ENCODE assay signal across 8 mouse cellular contexts in genomic region chr6:57702743-57703499, GRCm38 (mm10). TPM values are rescaled to one million over a fixed set of nuclear protein-coding genes. Genes with fewer than 3 reads are reported as not detected.
DNase-seq lines count a peak whose midpoint lies in the region; ATAC-seq lines count a peak whose summit lies in the region.

No protein-coding gene starts in this region.

- no peaks in the 10 kb centered on the region for H3K9me3 ChIP-seq in hindbrain, embryonic 16.5 days (ENCODE audit: control insufficient read depth, low read length)

- H3K4me3 ChIP-seq in hindbrain, embryonic 16.5 days (ENCODE audit: low read length): peak overlapping the region; percentile 77
- H3K4me3 ChIP-seq in macrophage (ENCODE audit: inconsistent target): peak overlapping the region; percentile 63

- ATAC-seq in hindbrain, embryonic 16.5 days: peak; percentile 99

- H3K9ac ChIP-seq in hindbrain, embryonic 16.5 days (ENCODE audit: low read depth, low read length): peak overlapping the region; percentile 92

- H3K4me1 ChIP-seq in hindbrain, embryonic 16.5 days (ENCODE audit: control insufficient read depth, insufficient read depth, low read depth, low read length): peaks cover 16% of the 10 kb centered on the region

- H3K27me3 ChIP-seq in hindbrain, embryonic 16.5 days (replicated peaks; ENCODE audit: control insufficient read depth, insufficient read depth, low read length): no peaks in the 10 kb centered on the region

- H3K36me3 ChIP-seq in hindbrain, embryonic 16.5 days (ENCODE audit: control insufficient read depth, insufficient read depth, low read length): no peaks in the 10 kb centered on the region
- no peaks in the 10 kb centered on the region for H3K36me3 ChIP-seq in macrophage (ENCODE audit: inconsistent target)

- H3K79me2 ChIP-seq in macrophage (ENCODE audit: inconsistent target): peaks cover 36% of the 10 kb centered on the region

- peak overlapping the region; percentile 75 for H3K4me2 ChIP-seq in hindbrain, embryonic 16.5 days (ENCODE audit: low read length)

- WGBS in hindbrain, embryonic 16.5 days: 0% methylated on average over 59 of the region's 59 CpGs
- WGBS in macrophage (ENCODE audit: missing documents): under 1% methylated on average over 59 of the region's 59 CpGs

- H3K27ac ChIP-seq in hindbrain, embryonic 16.5 days (ENCODE audit: low read depth, low read length): peak overlapping the region; percentile 98
- peak overlapping the region; percentile 92 for H3K27ac ChIP-seq in macrophage

- peak; percentile 84 for DNase-seq in WW6 (ENCODE audit: low read depth, low spot score)
- peak; percentile 85 to 94 for DNase-seq in cerebellum, postnatal 4 days (ENCODE audit: low spot score in 2 of 2)
- peak; percentile 95 for DNase-seq in gastrocnemius, adult 18-20 months (ENCODE audit: low spot score)
- DNase-seq in left cerebral cortex, adult 18-20 months (ENCODE audit: low spot score in 2 of 2): peak; percentile 96 to 97
- DNase-seq in right cerebral cortex, adult 18-20 months: peak; percentile 97
- peak; percentile 81 for DNase-seq in urinary bladder, postnatal 10 days (ENCODE audit: low spot score)

RNA-seq across cellular contexts. Expression of gene Lancl2, which starts 0.6 kb away (rescaled TPM):
- total RNA-seq in gastrocnemius, adult 18-20 months (2021): 10 to 100 TPM in 1 of 2 experiments, 1 to 10 TPM in 1; 9.9 to 10.6 TPM
- polyA plus RNA-seq in hindbrain, embryonic 16.5 days (2015; fragmentation: Nextera tagmentation; extraction: Ambion mirVana): 84.3 and 88.9 TPM in 2 replicates
- 100 to 1,000 TPM; 104 to 111 TPM for total RNA-seq in left cerebral cortex, adult 18-20 months (2021)
- 10 to 100 TPM in 13 of 26 experiments, 1 to 10 TPM in 13; 4.2 to 46.4 (median 9.7) TPM for total RNA-seq in macrophage (2018; cell fraction: chromatin; rRNA removed)
- total RNA-seq in macrophage (2018; cell fraction: cytosol; rRNA removed): 10 to 100 TPM in 25 of 26 experiments, 1 to 10 TPM in 1; 9.8 to 60.3 (median 21.2) TPM
- total RNA-seq in macrophage (2018; cell fraction: nucleus; rRNA removed): 10 to 100 TPM in 14 of 26 experiments, 1 to 10 TPM in 12; 5.6 to 41.3 (median 11.3) TPM
- 14.3 to 18.0 TPM (median 15.4 TPM) in 3 replicates for polyA plus RNA-seq in macrophage (2018)

RNA-seq across cellular contexts. Expression of gene Pyurf, which starts 11.0 kb away (rescaled TPM):
- 10 to 100 TPM; 11.3 to 11.6 TPM for total RNA-seq in gastrocnemius, adult 18-20 months (2021)
- 17.5 and 18.8 TPM in 2 replicates for polyA plus RNA-seq in hindbrain, embryonic 16.5 days (2015; fragmentation: Nextera tagmentation; extraction: Ambion mirVana)
- total RNA-seq in left cerebral cortex, adult 18-20 months (2021): 10 to 100 TPM in 1 of 2 experiments, 1 to 10 TPM in 1; 9.0 to 10.3 TPM
- 10 to 100 TPM in 10 of 26 experiments, 1 to 10 TPM in 16; 2.0 to 30.5 (median 6.0) TPM for total RNA-seq in macrophage (2018; cell fraction: chromatin; rRNA removed)
- total RNA-seq in macrophage (2018; cell fraction: cytosol; rRNA removed): 1 to 10 TPM; 2.0 to 8.1 (median 5.1) TPM
- total RNA-seq in macrophage (2018; cell fraction: nucleus; rRNA removed): 10 to 100 TPM in 12 of 26 experiments, 1 to 10 TPM in 14; 1.7 to 26.1 (median 8.1) TPM
- polyA plus RNA-seq in macrophage (2018): 4.9 to 6.6 TPM (median 6.6 TPM) in 3 replicates

Comparison
In these comparisons a context has a peak if more than half of its experiments do, and no peak if none do; other contexts are left out.
1. Peak in every context shown above with its lines: DNase-seq, ATAC-seq, H3K4me3 ChIP-seq and H3K27ac ChIP-seq.
2. RNA of gene Lancl2, which starts 0.6 kb away (total RNA-seq): 104 to 111 TPM in left cerebral cortex, adult 18-20 months; 9.9 to 10.6 TPM in gastrocnemius, adult 18-20 months; every median in the first group is over 4 times any median in the second.